Mouse (Mus musculus): ENCODE measurements around the gene Rac2.

Gene Rac2

DNA sequence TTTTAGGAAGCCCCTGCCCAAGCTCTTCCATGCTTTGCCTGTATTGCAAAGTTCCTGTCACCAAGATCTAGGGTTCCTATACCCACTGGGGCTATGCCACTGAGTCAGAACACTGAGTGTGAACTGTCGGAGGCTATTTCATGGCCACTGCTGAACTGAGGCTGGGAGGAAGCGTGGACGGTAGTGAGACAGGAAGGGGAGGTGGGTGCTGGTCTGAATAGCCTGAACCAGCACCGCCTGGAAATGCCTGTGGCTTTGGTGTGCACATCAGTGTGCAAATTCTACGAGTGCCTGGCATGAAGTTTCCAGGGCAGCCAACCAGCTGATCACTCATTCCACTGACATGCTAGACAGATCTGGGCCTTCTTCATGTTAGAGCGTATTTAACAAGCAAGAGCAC lies 50.7 kb downstream of the Rac2 start:
- DNase-seq (ENCODE audit: low spot score in 2 of 2): no peak

GRCm38 (mm10) chr15:78521331-78521730 lies 51.3 kb downstream of the Rac2 start:
- no peak for DNase-seq (ENCODE audit: low spot score in 2 of 2)

DNA sequence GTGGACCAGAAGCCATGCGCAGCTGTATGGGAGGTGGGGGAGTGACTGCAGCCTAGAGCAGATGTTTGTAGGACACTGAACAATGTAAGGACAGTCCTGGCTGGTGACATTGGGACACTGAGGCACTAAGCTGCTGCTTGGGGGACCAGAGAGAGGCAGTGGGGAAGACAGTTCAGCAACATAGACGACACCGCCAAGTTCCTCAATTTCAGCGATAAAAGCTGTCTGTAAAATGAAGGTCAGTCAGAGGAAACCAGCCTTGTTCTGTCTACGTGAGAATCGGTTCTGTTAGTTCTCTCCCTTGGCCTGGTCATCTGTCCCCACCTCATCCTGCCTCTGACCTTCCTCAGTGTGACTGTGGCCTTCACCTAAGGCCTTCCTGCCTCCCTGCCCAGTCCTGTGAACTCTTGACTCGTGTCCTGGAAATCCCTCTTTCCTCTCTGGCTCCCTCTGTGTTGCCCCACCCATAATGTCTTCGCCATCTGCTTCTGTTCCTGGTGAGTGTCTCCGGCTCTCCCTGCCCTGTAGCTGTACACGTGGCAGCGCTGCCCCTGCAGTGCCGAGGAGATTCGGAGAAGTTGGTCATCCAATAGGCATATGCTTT lies 52.4 kb downstream of the Rac2 start:
- no peak for DNase-seq (ENCODE audit: low spot score in 2 of 2)

GRCm38 (mm10) chr15:78518221-78518620 lies 54.4 kb downstream of the Rac2 start:
- no peak for DNase-seq (ENCODE audit: low spot score in 2 of 2)

GRCm38 (mm10) chr15:78515759-78516158 lies 56.8 kb downstream of the Rac2 start:
- no peak for DNase-seq (ENCODE audit: low spot score in 2 of 2)

DNA sequence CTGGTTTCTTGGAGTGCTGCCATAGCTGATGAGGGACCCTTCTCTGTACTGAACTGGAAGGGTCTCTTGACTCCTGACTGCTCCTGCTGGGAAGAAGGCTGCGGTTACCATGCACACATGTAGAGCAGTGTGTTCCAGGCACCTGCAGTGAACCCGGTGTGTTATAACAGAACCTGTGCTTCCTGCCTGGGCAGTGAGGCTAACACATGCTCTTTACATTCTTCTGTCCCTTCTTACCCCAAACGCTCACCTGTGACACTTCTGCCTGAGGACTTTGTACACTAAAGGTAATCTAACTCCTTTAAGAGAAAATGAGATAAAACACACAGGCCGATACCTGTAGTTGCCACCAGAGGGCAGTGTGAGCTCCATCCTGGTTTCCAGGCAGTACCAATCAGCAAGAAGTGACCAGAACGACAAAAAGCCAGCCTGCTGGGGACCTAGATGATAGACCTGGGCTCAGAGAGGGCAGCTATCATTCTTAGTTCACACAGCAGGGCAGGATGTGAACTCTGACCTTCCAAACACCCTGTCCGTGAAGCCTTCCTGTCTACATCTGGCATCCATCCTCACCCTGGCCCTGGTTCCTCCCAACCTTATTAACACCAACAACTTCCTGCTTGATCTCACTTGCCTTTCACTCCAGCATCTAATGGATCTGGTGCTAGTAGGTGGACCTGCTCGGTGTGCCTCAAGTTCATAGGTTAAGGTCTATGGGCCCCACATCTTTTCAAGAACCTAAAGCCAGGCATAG lies 58.0 kb downstream of the Rac2 start:
- peak; percentile 59 to 82 for DNase-seq (ENCODE audit: low spot score in 2 of 2)

GRCm38 (mm10) chr15:78513019-78513418 lies 59.6 kb downstream of the Rac2 start:
- DNase-seq (ENCODE audit: low spot score in 2 of 2): no peak

DNA sequence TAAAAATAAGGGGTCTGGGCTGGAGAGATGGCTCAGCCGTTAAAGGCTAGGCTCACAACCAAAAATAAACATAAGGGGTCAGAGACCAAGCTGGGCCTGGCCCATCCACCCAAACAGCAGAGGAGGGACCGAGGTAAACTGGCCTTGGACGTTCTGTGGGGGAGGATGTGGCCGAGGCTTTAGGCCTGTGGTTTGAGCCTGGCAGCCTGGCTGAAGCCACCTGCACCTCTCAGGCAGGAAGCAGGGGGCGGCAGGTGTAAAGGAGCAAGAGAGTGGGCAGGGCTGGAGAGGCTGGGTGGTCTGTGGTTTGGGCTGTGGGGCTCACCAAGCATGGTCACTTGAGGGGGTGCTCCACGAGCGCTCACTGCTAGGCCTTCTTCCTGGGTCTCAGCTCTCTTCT lies 60.6 kb downstream of the Rac2 start:
- no peak for DNase-seq (ENCODE audit: low spot score in 2 of 2)

GRCm38 (mm10) chr15:78510736-78511135 lies 61.8 kb downstream of the Rac2 start:
- no peak for DNase-seq (ENCODE audit: low spot score in 2 of 2)

GRCm38 (mm10) chr15:78510121-78510576 lies 62.4 kb downstream of the Rac2 start:
- DNase-seq (ENCODE audit: low spot score in 2 of 2): no peak

DNA sequence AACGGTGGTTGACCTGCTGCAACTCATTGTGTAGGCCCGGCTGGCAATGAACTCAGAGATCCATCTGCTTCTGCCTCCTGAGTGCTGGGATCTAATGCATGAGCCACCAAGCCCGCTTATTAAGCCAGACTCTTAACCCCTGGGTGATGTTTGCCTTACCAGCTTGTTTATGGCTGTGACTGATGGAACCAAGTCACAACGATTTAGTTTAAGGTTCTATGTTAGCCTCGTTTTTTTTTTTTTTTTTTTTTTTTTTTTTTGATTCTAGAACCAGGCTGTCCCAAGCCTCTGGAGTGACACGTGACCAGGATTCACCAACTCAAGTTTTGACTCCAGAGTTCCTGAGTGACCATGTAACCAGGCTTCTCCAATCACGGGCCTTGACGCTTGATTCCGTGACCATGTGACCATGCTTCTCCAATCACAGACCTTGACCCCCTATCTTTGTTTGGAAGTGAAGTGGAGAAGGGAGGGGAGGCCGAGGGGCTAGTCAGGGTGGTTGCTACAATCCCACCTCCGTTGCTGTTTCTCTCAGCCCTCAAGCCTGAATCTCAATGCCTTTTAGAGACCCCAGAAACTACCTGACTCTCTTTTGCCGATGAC lies 63.2 kb downstream of the Rac2 start:
- no peak for DNase-seq (ENCODE audit: low spot score in 2 of 2)

Data from frontal cortex, postnatal 14 days (tissue).